10 mouse cellular contexts compared by ENCODE assay signal in the genomic region with DNA sequence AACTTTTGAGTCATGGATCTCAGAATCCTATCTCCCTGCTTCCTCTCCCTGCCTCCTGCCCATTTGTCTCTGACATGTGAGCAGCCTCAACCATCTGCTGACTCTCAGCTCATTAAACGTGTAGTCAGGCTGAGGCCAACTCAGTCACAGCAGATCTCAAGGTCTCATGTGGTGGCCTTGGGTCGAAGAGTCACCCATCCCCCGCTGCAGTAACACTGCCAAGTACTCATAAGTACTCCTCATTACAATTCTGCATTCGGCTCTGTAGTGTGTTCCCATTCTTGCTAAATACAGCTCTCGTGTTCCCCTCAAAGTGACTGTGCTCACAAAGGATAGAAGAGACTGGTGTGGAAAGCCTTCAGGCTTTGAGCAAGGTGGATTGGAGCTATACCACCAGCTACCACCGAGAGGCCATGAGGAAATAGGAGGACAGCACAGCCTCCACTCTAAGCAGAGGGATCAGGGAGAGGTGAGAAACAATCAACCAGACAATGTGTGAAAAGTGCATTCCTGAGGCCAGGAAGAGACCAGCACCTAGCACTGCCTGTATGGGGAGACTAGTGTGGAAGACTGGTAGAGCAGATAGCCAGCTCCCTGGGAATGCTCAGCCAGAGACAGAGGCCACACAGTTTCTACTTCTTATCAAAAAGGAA.
DNase-seq lines count a peak whose midpoint lies in the region; TF ChIP-seq lines count a peak whose summit lies in the region.
"Had no signal": no experiment of that assay in that cellular context is flagged by ENCODE, and none has a peak within 500 bp of the region (broad histone marks: within the 10 kb centered on the region; RNA-seq: fewer than 3 reads in every experiment).

No protein-coding gene starts in this region.

- TF ChIP-seq CTCF in gastrocnemius, adult 2 months (IDR thresholded peaks at IDR 0.05), result no peak
- no peak for TF ChIP-seq CTCF in lung, adult 2 months (IDR thresholded peaks at IDR 0.05; ENCODE audit: insufficient read depth, low read length)

- peak overlapping the region; percentile 57 for H3K27ac ChIP-seq in gastrocnemius, adult 2 months
- H3K27ac ChIP-seq: midbrain, embryonic 12.5 days had no signal

- H3K4me1 ChIP-seq in lung, adult 2 months (ENCODE audit: control insufficient read depth, insufficient read depth, low read length), result no peaks in the 10 kb centered on the region

- WGBS in lung, adult 2 months, result 49% methylated on average over 6 of the region's 6 CpGs

- peak; percentile 42 for DNase-seq in gastrocnemius, adult 2 months
- DNase-seq in gastrocnemius, postnatal 4 days (ENCODE audit: low spot score in 2 of 2), result no peak
- DNase-seq in lung, adult 18-20 months, result peak; percentile 13 to 50
- no peak for DNase-seq in lung, adult 2 months
- peak; percentile 80 to 83 for DNase-seq in cerebellum, postnatal 10 days
- peak; percentile 37 for DNase-seq in lung, postnatal 10 days
- DNase-seq in embryo, embryonic 10.5 days (ENCODE audit: low spot score), result no peak
- DNase-seq in thymus, postnatal 25 days, result no peak
- DNase-seq: gastrocnemius, postnatal 10 days had no signal

- H3K4me3 ChIP-seq in gastrocnemius, adult 2 months, result no peak overlapping the region
- no peak overlapping the region for H3K4me3 ChIP-seq in lung, adult 2 months (replicated peaks; ENCODE audit: extremely low read depth, low read depth, low read length)
- H3K4me3 ChIP-seq: midbrain, embryonic 12.5 days had no signal

- no peak for TF ChIP-seq POLR2A in lung, adult 2 months (IDR thresholded peaks at IDR 0.05; ENCODE audit: borderline replicate concordance, extremely low read depth, low read depth, low read length)

- intact Hi-C loops in gastrocnemius, adult 2 months (cut with DNase I), result no loop called here

Comparison
In these comparisons a context has a peak if more than half of its experiments do, and no peak if none do; other contexts are left out.
1. DNase-seq: peak in gastrocnemius, adult 2 months (single experiment), lung, adult 18-20 months (2 of 2), cerebellum, postnatal 10 days (2 of 2) and lung, postnatal 10 days (single experiment); none in gastrocnemius, postnatal 4 days (0 of 2), lung, adult 2 months (single experiment), embryo, embryonic 10.5 days (single experiment) and thymus, postnatal 25 days (single experiment).